Mouse (Mus musculus) brain, embryonic 18.5 days (tissue): ENCODE data around the gene Mink1.
"Not testable (repeated sequence)": the region's sequence is repeated elsewhere in the genome, so short reads cannot be mapped to it uniquely, and the experiment has no call there.

ENCODE experiments used
- DNase-seq: peaks from one replicate; pipeline ENCODE4 v3.0.0-alpha.2; 2012; ENCODE audit warnings: low read depth, low spot score

Mink1 gene

DNA sequence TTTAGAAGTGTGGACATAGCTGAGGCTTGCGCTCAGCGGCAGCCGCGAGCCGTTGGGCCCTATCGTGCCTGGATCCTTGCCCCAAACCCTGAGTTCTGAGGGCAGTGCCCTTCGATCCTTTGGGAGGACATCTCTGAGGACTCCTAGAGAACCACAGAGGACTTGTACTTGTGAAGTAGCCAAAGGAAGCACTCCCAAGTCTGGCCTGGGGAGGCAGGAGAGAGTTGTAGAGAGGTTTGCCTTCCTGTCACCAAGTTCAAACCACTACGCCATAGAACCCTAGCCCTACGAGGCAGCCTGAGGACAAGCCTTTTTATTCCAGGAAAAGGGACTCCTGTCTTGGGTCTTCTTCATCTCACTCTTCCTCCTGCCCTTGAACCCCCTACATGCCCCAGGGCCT is 5.1 kb upstream of the Mink1 start:
- DNase-seq, result no peak

DNA sequence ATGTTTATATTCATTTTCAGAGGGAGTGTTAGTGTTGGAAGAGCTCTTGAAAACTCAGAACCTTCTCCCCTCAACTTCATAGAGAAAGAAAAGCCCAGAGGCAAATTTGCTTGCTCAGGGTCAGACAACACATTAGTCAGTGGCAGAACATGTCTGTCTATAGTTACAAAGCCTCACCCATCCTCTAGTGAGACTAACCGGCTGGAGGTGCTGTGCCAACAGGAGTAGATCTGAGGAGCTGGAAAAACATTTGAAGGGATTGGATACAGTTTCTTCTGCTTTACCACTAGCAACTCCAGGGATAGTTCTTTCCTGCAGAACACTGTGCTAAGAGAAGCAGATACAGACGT is 769 bp upstream of the Mink1 start:
- DNase-seq, result no peak

DNA sequence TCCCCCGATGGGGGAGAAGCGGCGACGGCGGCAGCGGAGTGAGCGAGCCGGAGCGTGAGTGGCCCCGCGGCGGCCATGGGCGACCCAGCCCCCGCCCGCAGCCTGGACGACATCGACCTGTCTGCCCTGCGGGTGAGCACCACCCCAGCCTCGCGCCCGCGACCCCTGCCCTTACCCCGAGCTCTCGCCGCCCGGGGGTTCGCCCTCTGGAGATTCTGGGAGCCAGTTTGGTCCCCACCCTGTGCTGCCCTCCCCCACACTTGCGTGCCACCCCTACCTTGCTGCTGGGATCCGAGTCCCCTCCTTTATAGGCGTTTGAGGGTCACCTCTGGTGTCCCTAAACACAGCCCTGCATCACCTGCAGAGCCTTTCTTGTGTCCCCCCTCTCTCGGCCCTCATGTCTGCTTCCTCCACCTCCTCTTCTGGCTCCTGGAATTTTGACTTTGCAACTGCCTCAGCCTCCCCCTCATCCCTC is 351 bp downstream of the Mink1 start:
- no peak for DNase-seq

DNA sequence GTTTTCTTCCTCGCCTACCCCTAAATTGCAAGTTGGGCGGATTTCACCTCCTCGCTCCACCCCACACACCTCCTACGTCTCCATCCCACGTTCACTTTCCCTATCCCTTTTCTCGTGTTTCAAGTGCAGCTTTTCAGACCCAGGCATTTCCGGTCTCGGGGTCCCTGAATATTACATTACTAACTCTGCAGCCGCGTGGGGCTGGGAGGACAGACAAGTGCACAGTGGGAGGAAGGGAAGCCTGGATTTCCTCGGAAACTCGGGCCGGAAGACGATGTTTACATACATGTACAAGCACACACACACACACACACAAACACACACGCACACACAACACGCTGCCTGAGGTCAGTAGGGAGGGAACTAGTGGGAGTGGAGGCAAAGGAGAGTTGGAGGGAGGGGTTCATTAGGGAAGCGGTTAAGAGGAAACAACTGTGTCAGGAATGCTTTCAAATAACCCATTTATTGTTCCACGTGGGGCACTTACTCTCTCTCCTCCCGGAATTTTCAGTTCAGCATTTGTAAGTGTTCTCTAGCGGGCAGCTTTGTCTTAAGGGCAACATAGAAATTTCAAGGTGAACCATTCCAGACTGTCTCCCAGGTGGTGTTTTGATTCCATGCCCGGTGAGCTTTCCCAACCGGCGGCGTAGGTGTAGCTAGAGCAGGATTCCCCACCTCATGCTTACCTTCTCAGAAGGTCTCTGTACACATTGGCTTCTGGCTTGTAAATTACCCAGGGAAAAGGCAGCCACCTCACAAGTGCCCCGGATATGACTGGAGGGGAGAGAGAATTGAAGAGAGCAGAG is 992 bp downstream of the Mink1 start:
- DNase-seq, result no peak

DNA sequence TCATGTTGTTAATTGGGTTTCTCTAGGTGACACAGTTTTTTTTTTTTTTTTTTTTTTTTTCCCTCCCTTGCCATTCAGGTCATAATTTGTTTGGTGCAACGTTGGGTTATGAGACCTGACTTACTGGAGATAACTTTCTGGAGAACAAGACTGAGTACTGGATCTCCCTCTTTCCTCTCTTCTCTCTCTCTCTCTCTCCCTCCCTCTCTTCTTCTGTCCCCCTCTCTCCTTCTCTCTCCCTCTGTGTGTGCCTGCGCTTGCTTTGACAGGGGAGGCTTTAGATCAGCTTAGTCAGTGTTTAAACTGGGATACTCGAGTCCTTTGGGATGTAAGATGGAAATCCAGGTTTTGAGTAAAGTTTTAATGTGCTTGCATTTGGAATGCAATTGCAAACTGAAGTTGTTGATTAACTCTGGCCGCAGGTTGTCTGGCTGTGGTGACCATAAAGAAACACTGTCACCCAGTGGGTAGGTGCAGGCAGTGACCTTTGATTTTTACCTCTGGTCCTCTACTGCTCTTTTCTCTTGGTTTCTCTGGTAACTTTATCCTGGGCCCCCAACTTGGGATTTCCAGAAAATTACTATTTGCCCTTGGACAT is 1.7 kb downstream of the Mink1 start:
- no peak for DNase-seq

DNA sequence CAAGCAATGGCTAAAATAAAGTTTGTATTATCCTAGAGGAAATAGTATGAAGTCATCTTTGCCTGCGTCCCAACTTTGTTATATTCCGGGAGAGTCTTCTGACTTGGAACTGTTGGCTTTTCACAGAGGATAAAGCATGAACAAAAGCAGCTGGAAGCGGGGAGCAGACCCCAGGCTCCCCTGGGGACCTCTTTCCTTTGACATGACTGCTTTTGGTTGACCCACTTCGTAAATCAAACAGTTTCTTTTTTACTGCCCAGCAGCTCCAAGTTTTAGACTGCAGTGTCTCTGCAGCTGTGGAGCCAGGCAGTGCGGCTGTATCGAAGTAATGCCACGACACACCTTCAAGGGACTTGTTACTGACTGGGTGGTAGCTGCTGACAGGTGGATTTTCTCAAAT is 3.9 kb downstream of the Mink1 start:
- no peak for DNase-seq

DNA sequence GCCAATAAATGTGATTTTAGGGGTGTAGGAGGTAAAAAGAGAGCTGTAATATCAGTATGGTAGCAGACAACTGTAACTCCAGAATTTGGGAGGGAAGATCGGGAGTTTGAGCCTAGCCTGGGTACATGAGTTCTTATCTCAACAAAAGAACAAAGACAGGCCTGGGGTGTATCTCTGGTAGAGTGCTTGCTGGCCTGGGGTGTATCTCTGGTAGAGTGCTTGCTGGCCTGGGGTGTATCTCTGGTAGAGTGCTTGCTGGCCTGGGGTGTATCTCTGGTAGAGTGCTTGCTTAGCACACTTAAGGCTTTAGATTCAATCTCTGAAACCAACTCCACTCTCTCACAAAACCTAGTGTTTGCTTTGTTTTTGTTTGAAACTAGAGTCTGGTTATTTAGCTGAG is 7.9 kb downstream of the Mink1 start:
- not testable (repeated sequence) for DNase-seq

DNA sequence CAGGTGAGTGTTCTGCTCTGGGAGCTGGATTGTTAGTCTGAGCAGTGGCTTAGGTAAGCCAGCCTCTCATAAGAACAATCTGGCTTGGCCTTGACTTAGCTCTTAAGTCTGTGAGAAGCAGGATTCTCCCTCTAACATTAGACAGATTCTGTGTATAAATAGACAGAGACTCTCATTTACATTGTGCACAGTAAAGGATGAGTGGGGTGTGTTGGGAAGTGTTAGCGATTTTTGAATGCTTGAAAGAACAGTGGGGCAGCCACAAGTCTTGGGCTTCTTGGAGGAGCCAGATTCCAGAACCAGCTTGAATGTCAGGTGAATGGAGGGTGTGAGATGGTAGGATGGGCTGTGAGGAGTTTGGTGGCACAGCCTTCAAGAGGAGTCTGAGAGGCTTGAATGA is 9.0 kb downstream of the Mink1 start:
- DNase-seq, result no peak

DNA sequence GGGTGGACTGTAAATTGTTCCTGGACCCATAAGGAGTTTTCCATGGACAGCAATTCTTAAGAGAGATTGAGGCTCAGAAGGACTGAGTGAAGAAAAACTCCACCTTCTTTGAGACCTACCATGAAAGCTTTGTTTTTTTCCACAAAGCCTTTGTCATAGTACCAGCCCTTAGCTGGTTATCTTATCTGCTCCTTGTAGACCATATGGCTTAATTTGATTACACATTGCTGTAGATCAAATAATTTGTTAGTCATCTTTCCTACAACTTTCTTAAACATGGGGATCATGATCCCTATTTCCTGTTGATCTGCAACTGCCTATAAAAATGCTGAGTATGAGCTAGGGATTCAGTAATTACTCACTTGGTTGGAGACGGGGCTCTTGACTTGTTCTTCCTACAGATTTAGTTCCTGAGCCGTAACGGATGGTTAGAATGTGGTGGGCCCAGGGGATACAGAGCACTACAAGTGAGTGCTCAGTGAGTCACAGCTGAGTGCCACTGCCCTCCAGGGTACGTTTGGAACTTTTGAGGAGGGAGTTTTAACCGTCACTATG is 9.7 kb downstream of the Mink1 start:
- no peak for DNase-seq

DNA sequence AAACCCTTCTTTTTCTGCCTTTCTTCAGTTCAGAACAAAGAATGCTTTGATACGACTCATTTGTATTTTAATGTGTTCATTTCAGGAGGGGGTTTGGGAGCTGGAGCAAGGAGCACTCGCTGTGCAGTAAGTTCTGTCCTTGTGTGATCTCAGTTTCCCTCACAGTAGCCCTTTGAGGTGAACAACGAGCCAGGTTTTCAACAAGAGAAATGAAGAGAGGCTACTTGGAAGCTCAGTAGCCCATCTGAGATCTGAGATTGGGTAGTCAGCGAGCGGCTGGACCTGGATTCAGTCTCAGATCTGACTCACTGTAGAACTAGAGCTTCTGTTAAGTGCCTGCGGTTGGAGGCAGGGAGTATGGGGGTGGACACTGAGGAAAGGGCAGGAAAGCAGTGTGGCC is 11.2 kb downstream of the Mink1 start:
- no peak for DNase-seq

DNA sequence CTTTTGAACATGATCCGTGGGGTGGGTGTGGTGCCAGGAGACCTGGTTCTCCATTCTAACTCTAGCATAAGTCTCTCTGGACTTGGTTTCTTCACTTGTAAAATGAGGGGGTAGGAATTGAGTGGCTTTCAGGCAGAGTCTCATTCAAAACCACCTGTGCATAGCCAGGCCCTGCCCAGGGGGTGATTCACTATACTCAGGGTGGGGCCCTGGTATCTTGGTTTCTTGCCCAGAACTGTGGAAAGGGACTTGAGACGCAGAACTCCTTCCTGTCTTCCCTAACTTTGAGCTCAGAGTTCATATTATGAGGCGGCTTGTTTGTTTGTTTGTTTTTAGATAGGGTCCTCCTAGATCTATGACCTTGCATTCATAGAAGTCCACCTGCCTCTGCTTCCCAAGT is 14.5 kb downstream of the Mink1 start:
- DNase-seq, result no peak

DNA sequence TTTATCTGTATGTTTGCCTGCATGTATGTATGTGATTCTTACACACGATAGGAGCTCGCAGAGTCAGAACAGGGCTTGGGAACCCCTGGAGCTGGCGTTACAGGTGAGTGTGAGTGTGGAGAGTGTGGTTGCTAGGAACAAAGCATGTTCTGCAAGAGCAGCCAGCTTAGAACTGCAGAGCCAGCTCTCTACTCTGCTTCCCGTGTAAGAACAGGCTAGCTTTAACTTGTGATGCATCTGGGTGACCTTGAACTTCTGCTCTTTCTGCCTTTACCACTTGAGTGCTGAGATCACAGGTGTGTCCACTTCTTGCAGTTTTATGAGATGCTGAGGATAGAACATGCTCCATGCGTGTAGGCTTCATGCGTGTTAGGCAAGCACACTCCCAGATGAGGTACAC is 16.3 kb downstream of the Mink1 start:
- no peak for DNase-seq

DNA sequence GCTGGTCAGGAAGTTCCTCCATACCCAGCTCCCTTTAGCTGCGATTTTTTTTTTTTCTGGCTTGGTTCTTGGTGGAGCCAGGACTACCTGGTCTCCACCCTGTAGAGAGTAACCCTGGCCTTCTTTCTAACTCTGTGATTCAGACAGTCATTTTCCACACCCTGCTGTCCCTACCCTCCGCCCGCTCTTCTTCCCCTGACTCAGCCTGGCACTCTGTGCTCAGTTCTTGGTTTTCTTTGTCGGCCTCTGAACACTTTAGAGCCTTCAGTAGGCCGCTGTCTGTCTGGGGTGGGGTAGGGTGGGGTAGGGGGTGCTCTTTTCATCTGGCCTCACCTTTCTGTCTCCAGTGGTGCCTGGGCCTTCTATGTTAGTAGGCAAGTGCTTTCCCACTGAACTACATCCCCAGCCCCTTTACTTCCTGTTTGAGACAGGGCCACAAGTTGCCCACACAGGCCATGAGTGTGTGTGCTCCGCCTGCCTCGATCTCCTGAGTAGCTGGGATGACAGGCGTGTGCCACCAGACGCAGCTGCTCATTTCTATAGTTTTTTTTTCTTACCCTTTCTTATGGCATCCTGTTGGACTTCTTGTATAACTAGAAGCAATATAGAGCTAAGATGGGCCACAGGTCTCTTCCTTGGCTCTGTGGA is 17.2 kb downstream of the Mink1 start:
- DNase-seq, result no peak

DNA sequence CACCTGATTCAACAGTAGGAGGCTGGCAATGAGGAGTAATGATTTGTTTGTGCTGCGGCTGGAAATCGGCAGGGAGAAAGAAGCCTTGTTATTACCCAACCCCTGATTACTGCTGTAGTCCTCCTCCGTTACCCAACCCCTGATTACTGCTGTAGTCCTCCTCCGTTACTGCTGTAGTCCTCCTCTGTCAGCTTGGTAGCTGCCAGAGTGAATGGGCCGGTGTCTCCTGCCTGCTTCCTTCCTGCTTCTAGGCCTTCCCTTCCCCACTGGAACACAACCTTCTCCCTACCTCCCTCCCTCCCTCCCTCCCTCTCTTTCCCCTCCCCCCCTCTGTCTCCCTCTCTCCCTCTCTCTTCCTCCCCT is 17.7 kb downstream of the Mink1 start:
- DNase-seq, result no peak

DNA sequence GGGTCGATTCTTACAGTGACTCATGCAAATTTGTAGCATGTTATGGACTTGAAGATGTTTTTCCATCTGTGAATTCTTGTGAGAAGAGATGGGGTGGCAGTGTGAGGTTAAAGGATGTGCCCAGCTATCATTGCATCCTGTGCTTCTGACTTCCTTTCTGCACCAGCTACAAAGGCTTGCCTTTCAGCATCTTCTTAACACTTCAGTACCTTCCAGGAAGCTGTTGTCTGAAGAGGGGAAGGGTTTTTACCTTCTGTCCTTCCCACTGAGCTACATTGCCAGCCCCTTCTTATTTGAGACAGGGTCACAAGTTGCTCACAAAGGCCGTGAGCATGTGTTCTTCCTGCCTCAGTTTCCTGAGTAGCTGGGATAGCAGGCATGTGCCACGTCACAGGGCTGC is 18.2 kb downstream of the Mink1 start:
- DNase-seq, result no peak

DNA sequence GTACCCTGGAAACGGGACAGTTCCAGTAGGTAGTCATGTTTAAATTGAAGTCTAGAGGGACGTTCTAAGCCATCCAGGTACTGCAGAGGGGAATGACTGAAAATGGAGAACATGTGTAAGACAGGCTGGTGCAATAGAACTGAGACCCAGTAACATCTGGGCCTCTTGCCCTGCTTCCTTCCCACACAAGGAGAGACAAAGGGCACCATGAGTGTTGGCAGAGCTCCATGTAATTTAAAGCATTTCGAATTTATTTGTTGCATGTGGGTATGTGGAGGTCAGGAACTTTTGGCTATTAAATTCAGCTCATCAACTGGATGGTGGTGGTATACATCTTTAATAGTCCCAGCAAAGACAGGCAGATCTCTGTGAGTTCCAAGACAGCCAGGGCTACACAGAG is 19.5 kb downstream of the Mink1 start:
- no peak for DNase-seq

DNA sequence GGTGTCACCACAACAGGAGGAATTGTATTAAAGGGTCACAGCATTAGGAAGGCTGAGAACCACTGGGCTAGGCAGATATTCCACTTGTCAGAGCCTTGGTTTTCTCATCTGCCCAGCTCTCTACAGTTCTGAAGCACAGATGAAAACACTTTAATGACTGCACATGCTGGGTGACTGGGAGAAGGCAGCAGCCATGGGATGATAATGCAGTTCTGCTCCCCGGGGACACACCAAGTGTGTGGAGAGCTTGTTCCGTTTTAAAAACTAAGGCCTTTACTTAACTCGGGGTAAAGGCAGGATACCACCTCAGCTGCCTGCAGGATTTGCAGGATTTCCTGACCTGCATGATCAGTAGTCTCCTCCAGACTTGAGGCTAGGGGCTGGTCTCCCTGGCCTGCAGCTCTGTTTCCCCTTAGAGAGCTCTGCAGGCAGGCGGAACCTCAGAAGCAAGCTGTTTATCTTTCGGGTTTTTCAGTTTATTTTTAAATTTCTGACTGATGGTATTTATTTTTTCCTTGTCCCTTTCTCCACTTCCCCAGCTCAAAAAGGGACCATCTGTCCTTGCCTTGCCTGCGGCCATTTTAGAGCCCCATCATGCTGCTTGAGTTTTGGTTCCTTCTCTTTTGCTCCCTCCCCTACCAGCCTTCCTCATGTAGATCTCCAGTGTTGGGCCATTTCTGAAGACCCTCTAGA is 20.5 kb downstream of the Mink1 start:
- no peak for DNase-seq

DNA sequence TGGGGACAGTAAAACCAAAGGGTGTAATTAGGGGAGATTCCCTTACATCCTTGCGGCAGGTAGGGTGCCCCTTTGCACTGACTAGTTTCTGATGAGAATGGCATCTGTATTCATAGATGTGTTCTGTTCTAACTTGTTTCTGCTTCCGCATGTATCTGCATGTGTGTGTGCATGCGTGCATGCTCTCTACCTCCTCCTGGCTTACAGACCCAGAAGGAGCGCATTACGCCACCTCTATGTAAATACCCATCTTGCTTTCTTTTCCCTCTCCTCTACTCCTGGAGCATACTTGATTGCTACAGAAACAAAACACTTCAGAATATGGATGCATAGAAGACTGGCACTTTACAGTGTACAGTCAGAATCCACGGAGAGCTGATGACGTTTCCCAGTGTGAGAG is 21.1 kb downstream of the Mink1 start:
- DNase-seq, result no peak

DNA sequence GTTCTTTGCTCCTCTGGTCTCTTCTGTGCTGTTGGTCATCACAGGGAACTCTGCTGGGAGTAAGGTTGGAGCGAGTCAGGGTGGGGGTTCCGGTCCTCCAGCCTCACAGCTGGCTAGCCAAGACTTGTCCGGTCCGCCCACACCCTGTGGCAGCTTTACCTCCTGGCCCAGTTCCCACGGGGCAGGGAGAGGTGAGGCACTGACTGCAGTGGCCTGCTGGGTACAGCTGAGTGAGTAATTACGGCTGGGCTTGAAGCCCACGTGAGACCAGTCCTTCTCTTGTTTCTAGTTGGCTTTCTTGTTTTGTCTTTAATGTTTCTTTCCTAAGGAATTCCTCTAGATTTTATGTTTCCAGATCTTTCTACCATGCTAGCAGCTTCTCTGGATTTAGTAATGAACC is 22.8 kb downstream of the Mink1 start:
- DNase-seq, result no peak

DNA sequence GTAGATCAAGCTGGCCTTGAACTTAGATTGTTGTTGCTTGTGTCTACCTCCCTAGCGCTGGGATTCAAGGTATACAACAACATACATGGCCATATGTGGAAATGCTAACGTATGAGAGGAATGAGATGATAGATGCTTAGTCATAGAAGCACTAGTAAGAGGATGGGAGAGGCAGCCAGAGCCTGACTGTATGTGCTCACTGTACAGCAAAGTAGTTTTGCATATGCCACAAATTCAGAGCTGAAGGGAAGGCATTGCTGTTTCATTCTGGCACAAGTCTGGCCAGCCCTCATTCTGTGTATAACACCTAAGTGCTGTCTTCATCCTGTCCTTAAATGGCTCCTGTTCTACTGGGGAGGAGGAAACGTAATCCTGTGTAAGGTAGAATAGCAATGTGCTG is 23.6 kb downstream of the Mink1 start:
- no peak for DNase-seq

DNA sequence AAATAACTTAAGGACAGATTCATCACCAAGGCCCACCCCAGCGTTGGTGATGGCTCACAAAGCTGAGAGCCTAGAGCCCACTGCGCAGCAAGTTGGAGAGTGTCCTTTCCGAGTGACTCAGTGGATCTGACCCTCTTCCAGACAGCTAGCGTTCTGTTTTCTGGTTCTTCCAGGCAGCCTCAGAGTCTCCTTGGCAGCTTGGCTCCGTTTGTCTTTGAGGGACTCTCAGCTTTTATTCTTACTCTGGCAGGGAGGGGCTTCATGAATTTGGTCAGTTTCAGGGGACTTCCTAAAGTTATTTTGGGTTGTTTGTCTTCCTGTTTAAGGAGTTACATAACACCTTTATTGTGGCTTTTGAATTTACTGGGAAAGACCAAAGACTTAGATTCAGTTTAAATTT is 24.3 kb downstream of the Mink1 start:
- DNase-seq, result no peak

DNA sequence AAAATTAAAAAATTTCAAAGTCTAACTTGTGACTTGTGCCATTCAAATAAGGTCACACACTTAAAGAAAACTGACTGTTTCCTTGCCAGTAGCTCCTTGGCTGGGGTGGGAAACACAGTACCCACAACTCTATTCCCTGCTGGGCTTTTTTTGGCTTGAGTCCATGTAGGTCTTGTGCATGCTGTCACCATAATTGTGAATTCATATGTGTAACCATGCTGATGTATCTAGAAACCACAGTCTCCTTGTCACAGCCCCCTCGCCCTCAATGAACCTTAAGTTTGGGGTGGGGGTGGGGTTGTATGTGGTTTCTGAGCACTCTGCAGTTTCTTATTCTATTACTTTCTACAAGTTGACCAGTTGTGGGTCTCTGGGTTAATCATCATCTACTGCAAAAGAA is 29.1 kb downstream of the Mink1 start:
- DNase-seq, result no peak
